Mouse (Mus musculus) neural tube, embryonic 11.5 days (tissue): ENCODE measurements at regions not wholly inside any gene's neighbourhood (a gene's known extent, or its start where the extent isn't known, plus 50 kb on each side); places are given as distances from the start of the nearest gene placed in this dataset.
"Not testable (repeated sequence)": the region's sequence is repeated elsewhere in the genome, so short reads cannot be mapped to it uniquely, and the experiment has no call there.

Experiments used
- ATAC-seq: fragments of 200-750 bp; cut with Nextera tagmentation; 2 replicates; pipeline ENCODE4 v1.8.0; 2017; ENCODE audit warnings: moderate number of reproducible peaks, mild to moderate bottlenecking, moderate TSS enrichment, moderate library complexity; ENCODE audit not compliant: insufficient read depth, low FRiP score, low TSS enrichment
- DNase-seq: peaks from one replicate; pipeline ENCODE4 v3.0.0-alpha.2; 2015; ENCODE audit warnings: low spot score
- H3K27ac ChIP-seq: fragments of 300-500 bp; sonication (generic); 2 replicates; pipeline ENCODE4 v1.5.1; 2014; ENCODE audit warnings: low read depth, mild to moderate bottlenecking, low read length
- H3K27me3 ChIP-seq: fragments of 300-500 bp; sonication (generic); 2 replicates; pipeline ENCODE4 v1.6.1; 2014; ENCODE audit warnings: mild to moderate bottlenecking, low read length, mixed read lengths; ENCODE audit not compliant: control insufficient read depth, insufficient read depth
- H3K36me3 ChIP-seq: fragments of 300-500 bp; sonication (generic); 2 replicates; pipeline ENCODE4 v1.6.1; 2014; ENCODE audit warnings: mild to moderate bottlenecking, low read length, moderate library complexity, mixed read lengths; ENCODE audit not compliant: control insufficient read depth, insufficient read depth
- H3K4me1 ChIP-seq: fragments of 300-500 bp; sonication (generic); 2 replicates; pipeline ENCODE4 v1.6.1; 2014; ENCODE audit warnings: low read length, mixed read lengths; ENCODE audit not compliant: control insufficient read depth, insufficient read depth
- H3K4me2 ChIP-seq: fragments of 300-500 bp; sonication (generic); 2 replicates; pipeline ENCODE4 v1.6.1; 2014; ENCODE audit warnings: low read depth, mild to moderate bottlenecking, moderate library complexity
- H3K4me3 ChIP-seq: fragments of 300-500 bp; sonication (generic); 2 replicates; pipeline ENCODE4 v1.5.1; 2014; ENCODE audit warnings: low read depth, low read length
- H3K9ac ChIP-seq: fragments of 300-500 bp; sonication (generic); 2 replicates; pipeline ENCODE4 v1.6.1; 2014; ENCODE audit warnings: mild to moderate bottlenecking, low read length
- H3K9me3 ChIP-seq: fragments of 300-500 bp; sonication (generic); 2 replicates; pipeline ENCODE4 v1.6.1; 2016; ENCODE audit warnings: low read length; ENCODE audit not compliant: control insufficient read depth
- WGBS: fragments of 180-500 bp; shearing (Covaris S2); extraction: QIAGEN DNeasy Blood & Tissue Kit; methylation state at CpG from one replicate; pipeline ENCODE4 v1.1.7; 2014; 5-methylcytosine and 5-hydroxymethylcytosine counted together

DNA sequence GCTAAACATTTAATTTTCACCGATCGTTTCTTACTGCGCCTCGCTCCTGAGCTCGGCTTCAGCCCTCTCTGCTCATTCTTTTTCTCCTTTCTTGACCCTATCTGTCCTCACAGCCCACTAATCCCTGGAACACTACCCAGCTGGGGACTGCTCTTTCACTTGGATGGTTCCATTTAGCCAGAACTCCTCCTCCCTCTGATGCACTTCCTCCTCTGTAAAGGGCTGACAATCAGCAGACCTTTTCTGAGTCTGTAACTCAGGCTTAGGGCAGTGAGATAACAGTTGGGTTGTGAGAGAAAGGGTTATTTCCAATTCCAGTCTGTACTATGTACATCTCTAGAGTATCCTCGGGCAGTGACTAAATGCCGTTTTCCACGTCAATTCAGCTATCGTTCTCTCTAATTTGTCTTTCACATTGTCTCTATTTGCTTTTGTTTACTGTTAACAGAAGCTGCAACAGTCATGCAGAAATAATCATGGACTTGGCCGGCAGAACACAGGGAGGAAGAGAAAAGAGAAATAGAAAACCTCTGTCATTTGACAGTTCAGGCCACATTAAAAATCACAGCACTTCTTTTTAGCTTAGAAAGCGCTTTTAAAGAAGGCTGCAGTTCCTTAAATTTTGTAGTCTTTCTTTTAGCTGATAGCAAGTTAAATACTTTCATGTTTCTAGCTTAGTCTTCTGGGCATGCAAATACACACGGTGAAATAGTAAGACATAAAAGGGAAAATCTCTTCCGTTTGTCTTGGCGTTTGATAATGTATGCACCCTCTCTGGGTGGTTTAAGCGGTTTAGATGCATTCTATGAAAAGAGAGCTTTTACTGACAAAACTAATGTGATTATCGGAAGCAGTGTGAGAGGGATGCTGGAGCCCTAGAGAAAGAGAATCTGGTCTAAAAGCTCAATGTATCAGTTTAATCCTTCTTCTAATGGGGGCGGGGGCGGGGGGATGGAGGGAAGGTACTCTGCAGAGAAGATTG lies 94.7 kb upstream of the Fam181b start:
- Histone ChIP-seq H3K4me1 (peaks cover 6% of the 10 kb centered on the region; the same call in 1 of the 2 replicates), H3K27me3 (no peaks in the 10 kb centered on the region), H3K9me3 (no peaks in the 10 kb centered on the region), H3K27ac (peak overlapping the region; percentile 49; the same call in 1 of the 2 replicates), H3K4me3 (no peak overlapping the region), H3K4me2 (peak overlapping the region; percentile 17), H3K36me3 (no peaks in the 10 kb centered on the region), H3K9ac (peak overlapping the region; percentile 11; the same call in 1 of the 2 replicates)
- ATAC-seq = peak; percentile 91
- 41% methylated on average over 18 of the region's 18 CpGs for WGBS
- peak; percentile 33 for DNase-seq

DNA sequence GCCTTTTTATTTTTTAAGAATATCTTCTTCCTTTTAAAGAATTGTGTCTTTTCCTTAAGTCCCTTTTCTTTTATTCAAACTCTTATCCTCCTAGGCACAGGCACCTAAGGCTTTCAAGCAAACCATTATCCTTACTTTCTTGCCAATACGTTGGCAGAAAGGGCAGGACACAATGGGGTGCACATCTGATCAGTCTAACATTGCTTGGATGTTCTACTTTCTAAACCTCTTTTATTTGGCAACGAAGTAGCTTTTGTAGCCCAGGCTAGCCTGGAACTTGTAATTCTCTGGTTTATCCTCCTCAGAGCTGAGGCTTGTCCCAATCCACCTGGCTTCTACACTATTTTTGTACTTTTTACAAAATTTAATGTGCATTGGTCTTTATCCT lies 94.0 kb upstream of the Fam181b start:
- H3K4me2 ChIP-seq = no peak overlapping the region
- H3K9ac ChIP-seq = no peak overlapping the region
- no peaks in the 10 kb centered on the region for H3K27me3 ChIP-seq
- H3K36me3 ChIP-seq = no peaks in the 10 kb centered on the region
- 0 out of 2 replicates have a peak overlapping the region, but pooled peaks have one; percentile 49 for H3K27ac ChIP-seq
- no peak overlapping the region for H3K4me3 ChIP-seq
- DNase-seq (no peak), ATAC-seq (no peak)
- 78% methylated on average over 2 of the region's 2 CpGs for WGBS
- peaks cover 6% of the 10 kb centered on the region; the same call in 1 of the 2 replicates for H3K4me1 ChIP-seq
- no peaks in the 10 kb centered on the region for H3K9me3 ChIP-seq

GRCm38 (mm10) chr7:92998886-92999285 lies 80.8 kb upstream of the Fam181b start:
- Histone ChIP-seq H3K27ac (no peak overlapping the region), H3K4me2 (no peak overlapping the region), H3K9ac (no peak overlapping the region), H3K4me3 (no peak overlapping the region), H3K27me3 (no peaks in the 10 kb centered on the region), H3K9me3 (no peaks in the 10 kb centered on the region), H3K36me3 (no peaks in the 10 kb centered on the region), H3K4me1 (no peaks in the 10 kb centered on the region)
- ATAC-seq (no peak), DNase-seq (no peak)
- 76% methylated on average over 3 of the region's 3 CpGs for WGBS

DNA sequence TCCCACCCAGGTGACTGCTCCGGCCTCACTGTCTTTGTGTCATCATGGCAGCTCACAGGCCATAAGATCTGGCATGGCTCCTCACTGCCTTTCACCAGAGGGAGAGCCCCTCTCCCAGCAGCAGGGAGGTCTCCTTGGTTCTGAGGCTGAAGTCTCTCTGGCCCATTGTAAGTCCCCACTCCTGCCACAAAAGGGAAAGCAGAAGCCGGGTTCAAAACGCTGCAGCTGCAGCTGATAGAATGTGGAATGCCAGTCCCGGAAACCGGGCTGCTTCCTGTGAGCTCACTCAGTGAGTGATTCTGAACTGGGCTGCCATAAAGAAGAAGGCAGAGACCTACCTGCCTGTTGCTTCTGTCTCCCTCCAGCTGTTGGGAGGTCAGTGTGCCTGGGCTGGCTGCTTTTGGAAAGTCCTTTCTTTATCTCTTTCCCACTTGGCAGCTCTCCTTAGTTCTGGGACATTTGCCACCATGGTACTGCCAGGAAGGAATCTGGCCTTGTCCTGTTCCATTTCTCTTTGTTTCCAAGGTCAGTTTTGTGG lies 72.9 kb upstream of the Fam181b start:
- H3K27ac ChIP-seq, H3K27me3 ChIP-seq, H3K9me3 ChIP-seq, H3K4me2 ChIP-seq, H3K9ac ChIP-seq, DNase-seq, H3K4me3 ChIP-seq, H3K36me3 ChIP-seq, ATAC-seq, H3K4me1 ChIP-seq: not testable (repeated sequence)
- WGBS = 57% methylated on average over 5 of the region's 5 CpGs

DNA sequence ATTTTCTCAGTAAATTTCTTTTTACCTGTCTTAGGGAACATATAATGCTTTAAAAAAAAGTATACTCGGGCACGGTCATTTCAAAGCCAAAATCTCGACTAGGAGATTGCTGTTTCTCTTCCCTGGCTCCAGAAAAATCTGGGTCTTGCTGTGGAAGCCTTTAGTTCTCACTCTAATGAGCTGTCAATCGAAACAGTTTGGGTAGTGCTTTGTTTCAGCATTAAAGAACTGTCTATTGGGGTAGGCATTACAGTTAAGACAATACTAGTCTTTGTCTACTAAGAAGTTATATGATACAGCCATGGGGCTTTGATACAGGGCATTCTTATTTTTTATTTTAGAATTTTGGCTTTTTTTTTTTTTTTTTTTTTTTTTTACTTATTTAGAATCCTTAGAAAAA lies 71.9 kb upstream of the Fam181b start:
- 71% methylated on average over 4 of the region's 4 CpGs for WGBS
- Histone ChIP-seq H3K9ac (no peak overlapping the region), H3K27ac (no peak overlapping the region), H3K27me3 (no peaks in the 10 kb centered on the region), H3K4me2 (no peak overlapping the region), H3K9me3 (no peaks in the 10 kb centered on the region), H3K4me3 (no peak overlapping the region), H3K36me3 (no peaks in the 10 kb centered on the region), H3K4me1 (no peaks in the 10 kb centered on the region)
- ATAC-seq (no peak), DNase-seq (no peak)

DNA sequence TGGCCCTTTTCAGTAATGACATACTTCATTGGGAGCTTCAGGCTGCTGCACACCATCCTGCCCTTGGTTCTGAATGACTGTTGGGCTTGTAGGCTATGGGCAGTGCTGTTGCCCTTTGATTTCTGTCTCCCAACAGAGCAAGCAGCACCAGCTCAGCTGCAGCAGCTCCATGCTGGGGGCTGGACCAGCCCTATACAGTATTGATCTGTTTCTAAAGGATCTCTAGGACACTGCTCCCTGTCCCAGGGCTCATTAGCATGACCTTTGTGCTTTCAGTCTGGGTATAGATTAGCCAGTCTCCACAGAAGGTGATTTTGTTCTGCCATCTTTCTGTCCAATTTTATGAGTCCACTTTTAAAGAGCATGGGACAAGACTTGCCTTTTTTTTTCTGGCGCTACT lies 60.3 kb upstream of the Fam181b start:
- Histone ChIP-seq H3K9me3 (no peaks in the 10 kb centered on the region), H3K4me3 (no peak overlapping the region), H3K27me3 (no peaks in the 10 kb centered on the region), H3K9ac (no peak overlapping the region), H3K27ac (no peak overlapping the region), H3K36me3 (no peaks in the 10 kb centered on the region), H3K4me1 (no peaks in the 10 kb centered on the region), H3K4me2 (no peak overlapping the region)
- 78% methylated on average over 1 of the region's 1 CpGs for WGBS
- no peak for DNase-seq
- ATAC-seq = no peak

GRCm38 (mm10) chr7:93023489-93024130 lies 56.1 kb upstream of the Fam181b start:
- no peaks in the 10 kb centered on the region for H3K4me1 ChIP-seq
- H3K36me3 ChIP-seq = no peaks in the 10 kb centered on the region
- no peaks in the 10 kb centered on the region for H3K27me3 ChIP-seq
- H3K4me3 ChIP-seq = no peak overlapping the region
- no peak overlapping the region for H3K9ac ChIP-seq
- DNase-seq = no peak
- 77% methylated on average over 5 of the region's 5 CpGs for WGBS
- no peak overlapping the region for H3K27ac ChIP-seq
- no peaks in the 10 kb centered on the region for H3K9me3 ChIP-seq
- H3K4me2 ChIP-seq = no peak overlapping the region
- no peak for ATAC-seq

- no peaks in the 10 kb centered on the region for H3K36me3 ChIP-seq
- DNase-seq (peak; percentile 38), ATAC-seq (peak; percentile 71)
- H3K4me2 ChIP-seq = no peak overlapping the region
- WGBS = 31% methylated on average over 4 of the region's 4 CpGs
- no peaks in the 10 kb centered on the region for H3K27me3 ChIP-seq
- no peak overlapping the region for H3K4me3 ChIP-seq
- H3K9ac ChIP-seq = no peak overlapping the region
- H3K27ac ChIP-seq = 0 out of 2 replicates have a peak overlapping the region, but pooled peaks have one; percentile 3
- H3K4me1 ChIP-seq = no peaks in the 10 kb centered on the region
- no peaks in the 10 kb centered on the region for H3K9me3 ChIP-seq
Observed at GRCm38 (mm10) chr7:93026231-93026630, 53.4 kb upstream of the Fam181b start.
